Mouse (Mus musculus) ES-E14 (cell line): ENCODE measurements around the gene Cenpp.

Experiments used
- CHD2 ChIP-seq: IDR thresholded peaks from 2 replicates; pipeline ENCODE4 v1.6.1; 2014; ENCODE audit warnings: mild to moderate bottlenecking, low read depth, low read length, inconsistent platforms
- HCFC1 ChIP-seq: IDR thresholded peaks from 2 replicates; pipeline ENCODE4 v1.6.1; 2012; ENCODE audit warnings: low read length, inconsistent platforms, borderline replicate concordance; ENCODE audit not compliant: insufficient read depth
- ZNF384 ChIP-seq: IDR thresholded peaks from 2 replicates; pipeline ENCODE4 v1.6.1; 2012; ENCODE audit warnings: low read depth, low read length, inconsistent platforms

DNA sequence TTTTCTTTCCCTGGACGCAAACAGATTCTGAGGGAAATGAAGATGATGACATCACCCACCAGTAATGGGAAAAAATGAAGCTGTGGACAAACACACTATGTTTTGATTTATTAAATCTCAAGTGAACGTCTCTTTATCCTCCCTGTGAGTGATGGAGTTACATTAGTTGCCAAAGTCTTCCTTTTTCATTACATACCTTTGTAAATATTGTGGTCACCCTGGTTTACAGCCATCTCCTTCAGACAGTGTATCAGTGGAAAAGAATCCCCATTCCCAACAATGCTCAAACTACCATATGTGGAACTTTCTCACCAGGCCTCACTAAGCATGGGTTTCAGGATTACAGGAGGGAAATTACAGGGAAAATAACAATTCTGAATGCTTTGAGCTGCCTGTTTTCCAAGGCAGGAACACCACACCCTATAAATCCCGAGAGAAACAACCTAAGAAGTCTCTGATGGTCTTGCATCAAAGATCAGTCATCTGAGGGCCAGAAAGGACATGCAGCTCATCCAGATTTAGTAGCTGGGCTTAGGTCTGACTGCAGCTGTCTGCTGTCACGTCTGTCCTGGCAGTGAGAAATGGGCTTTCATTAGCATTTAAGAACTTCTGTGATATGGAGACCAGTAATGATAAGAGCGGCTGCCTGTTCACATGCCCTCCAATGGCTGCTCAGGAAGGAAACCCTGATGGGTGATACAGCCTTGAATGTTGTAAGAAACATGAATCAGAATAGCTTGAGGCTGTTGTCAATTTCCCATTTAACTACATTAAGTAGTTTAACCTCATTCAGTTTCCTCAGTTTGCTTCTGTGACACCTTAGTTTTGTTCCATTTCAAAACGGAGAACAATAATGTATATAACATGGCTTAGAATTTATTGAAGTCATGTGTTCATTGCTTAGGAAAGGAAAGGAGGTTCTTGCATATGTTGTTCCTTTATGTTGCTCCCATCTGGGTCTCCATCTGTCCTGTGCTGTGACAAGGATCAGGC is 159.9 kb downstream of the Cenpp start, which contains the start of gene Tes3-ps:
- TF ChIP-seq CHD2 = no peak
- no peak for TF ChIP-seq HCFC1
- no peak for TF ChIP-seq ZNF384
